Mouse (Mus musculus): ENCODE results near the gene Zfp296. TPM values are rescaled to one million over a fixed set of nuclear protein-coding genes. Genes with fewer than 3 reads are reported as not detected.

Zfp296 gene
- 1 to 10 TPM in 1 of 2 experiments, under 1 TPM in 1; 0.46 to 2.3 TPM for polyA plus RNA-seq (2017; shearing (Covaris generic))

- ATAC-seq = peak; percentile 43
These were observed at the start of gene Zfp296, which contains the start of gene Gemin7 for GRCm38 (mm10) chr7:19577141-19577852. Gene Zfp296, plus strand, starts transcription at chr7:19577287. Gene Gemin7, minus strand, starts transcription at chr7:19577595.

- no peak for ATAC-seq
These were observed 46.0 kb upstream of the Zfp296 start for GRCm38 (mm10) chr7:19531077-19531476.

DNA sequence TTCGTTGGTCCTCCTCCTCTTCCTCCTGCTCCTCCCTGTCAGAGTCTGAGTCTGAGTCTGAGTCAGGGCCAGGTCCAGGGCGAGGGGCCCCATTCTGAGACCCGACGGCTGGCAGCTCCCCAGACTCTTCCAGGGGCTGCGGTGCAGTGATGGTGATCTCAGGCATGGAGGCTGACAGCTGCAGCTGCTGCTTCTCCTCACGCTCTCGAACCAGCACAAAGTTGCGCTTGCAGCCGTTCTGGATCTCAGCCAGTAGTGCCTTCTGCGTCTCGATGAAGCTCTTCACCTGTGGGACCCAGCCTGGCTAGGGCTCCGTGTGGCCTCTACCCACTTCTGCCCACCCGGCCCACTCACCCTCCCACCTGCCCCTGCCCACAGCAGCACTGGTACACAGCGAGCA lies 44.8 kb upstream of the Zfp296 start:
- ATAC-seq = no peak

GRCm38 (mm10) chr7:19534676-19535075 lies 42.4 kb upstream of the Zfp296 start:
- ATAC-seq = no peak

GRCm38 (mm10) chr7:19540771-19541566 lies 36.1 kb upstream of the Zfp296 start:
- ATAC-seq = no peak

DNA sequence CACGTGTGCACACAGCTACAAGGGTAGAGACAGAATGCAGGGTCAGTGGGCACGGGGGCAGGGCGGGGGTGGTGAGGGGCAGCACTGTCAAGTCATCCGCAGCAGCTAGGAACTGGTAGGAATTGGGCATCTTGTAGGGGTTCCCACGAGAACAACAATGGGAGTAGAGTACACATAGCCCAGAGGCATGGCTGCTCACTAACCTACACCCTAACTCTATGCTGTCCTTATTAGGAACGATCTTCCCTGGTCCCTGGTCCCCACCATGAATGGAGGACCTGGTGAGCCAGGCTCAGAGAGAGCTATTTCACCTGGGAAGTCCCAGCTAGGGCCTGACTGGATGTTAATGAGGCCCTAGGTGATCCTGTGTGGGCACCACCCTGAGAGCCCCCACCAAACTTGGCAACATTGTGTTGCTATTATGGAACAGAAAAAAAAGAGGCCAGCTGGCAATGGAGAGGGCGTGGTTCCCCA lies 35.4 kb upstream of the Zfp296 start:
- ATAC-seq = no peak

DNA sequence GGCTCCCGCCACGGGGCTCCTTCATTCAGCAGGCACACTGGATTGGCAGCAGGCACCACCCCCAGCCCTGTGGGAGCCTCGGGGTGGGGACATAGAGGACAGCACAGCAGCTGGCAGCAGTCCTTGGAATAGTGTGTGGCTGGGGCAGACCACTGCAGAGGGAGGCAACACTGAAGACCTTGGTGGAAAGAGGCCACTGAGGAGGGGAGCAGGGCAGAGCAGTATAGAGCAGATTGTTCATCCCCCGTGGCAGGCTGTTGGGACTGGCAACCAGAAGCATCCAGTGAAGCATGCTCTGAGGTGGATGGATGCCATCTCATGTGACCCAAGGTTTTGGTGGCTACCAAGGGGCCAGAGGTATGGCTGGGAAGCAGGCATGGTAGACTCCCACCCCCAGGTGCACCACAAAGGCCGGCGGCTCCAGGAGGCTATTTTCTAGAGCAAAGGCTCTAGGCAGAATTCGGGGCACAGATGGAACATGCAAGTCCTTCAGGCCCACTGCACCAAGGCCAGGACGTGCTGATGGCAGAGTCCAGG lies 34.9 kb upstream of the Zfp296 start:
- ATAC-seq = no peak

GRCm38 (mm10) chr7:19543584-19543983 lies 33.5 kb upstream of the Zfp296 start:
- peak; percentile 43 for ATAC-seq

DNA sequence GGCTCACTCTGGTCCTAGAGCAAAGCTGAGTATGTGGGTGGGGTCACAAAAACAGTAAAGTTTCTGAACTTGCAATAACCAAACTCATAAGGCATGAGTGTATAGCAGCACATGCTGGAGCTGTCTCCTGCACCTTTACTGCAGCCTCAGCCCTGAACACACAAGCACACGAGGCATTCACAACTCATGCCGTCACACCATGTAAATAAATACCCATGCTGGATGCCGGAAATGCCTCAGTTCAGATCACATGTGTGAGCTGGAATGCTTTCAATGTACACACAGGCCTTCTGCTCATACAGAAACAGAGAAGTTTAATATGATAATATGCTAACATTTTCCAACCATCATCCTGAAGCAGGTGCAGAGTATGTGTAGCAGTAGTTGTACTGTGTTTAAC lies 31.1 kb upstream of the Zfp296 start:
- no peak for ATAC-seq

- no peak for ATAC-seq
These were observed 29.6 kb upstream of the Zfp296 start for GRCm38 (mm10) chr7:19547344-19547969.

- ATAC-seq = no peak
These were observed 27.7 kb upstream of the Zfp296 start for GRCm38 (mm10) chr7:19549394-19549793.

GRCm38 (mm10) chr7:19551634-19552033 lies 25.5 kb upstream of the Zfp296 start:
- no peak for ATAC-seq

GRCm38 (mm10) chr7:19552443-19552842 lies 24.6 kb upstream of the Zfp296 start:
- no peak for ATAC-seq

- ATAC-seq = no peak
These were observed 22.9 kb upstream of the Zfp296 start for GRCm38 (mm10) chr7:19554168-19554567.

- ATAC-seq = no peak
These were observed 20.0 kb upstream of the Zfp296 start for GRCm38 (mm10) chr7:19557086-19557485.

DNA sequence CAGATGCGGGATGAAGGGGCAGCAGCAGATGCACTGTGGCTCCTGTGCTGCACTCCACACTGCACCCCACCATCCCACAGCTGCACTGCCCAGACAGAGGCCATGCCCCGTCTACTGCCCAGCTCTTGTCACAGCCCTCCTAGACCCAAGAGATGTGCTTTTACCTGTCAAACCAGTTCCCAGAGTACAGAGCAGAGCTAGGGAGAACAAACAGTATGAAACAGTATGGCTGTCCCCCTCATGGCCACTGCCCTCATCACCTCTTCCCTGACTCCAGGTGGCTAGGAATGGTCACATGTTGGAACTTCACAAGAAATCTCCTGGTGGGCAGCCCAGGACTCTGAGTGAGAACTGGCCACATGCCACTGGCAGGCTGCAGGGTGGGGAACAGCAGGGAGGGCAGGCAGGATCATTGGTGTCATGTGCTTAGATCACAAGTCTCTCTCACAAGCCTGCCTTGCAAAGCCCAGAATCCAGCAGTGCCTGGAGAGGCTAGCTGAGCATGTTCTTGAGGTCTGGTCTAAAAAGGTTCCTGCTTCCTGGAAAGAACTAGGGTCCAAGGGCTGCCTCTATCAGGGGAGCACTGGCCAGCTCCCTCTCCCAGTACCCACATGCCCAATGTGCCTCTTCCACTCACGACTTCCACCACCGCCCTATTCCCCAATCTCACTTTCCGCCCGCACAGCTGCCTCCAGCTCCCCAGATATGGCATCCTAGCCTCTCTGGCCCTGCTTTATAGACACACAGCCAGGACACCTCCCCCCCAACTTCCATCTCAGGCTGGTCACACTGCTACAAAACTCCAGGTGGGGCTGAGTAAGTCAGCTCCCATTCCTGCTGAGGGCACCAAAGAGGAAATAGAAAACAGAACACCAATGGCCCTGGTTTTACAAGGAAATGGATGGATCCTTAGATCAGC lies 18.8 kb upstream of the Zfp296 start:
- no peak for ATAC-seq

- no peak for ATAC-seq
These were observed 18.1 kb upstream of the Zfp296 start for GRCm38 (mm10) chr7:19558965-19559364.

GRCm38 (mm10) chr7:19560491-19561260 lies 16.4 kb upstream of the Zfp296 start:
- ATAC-seq = no peak

DNA sequence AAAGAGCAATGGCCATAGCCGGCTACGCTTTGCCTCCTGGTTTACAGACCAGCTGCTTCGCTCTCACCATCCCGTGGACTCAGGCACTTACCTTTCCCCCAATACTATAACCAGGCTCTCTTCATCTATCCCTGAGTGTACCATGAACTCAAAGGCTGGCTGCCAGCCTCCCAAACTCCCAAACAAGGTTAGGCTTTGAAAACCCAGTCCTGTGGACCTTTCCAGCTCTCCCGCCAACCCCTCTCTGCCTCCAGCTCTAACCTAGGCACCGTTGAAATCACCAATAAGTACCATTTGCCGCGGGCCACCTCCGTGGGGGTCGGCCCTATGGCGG lies 15.7 kb upstream of the Zfp296 start:
- ATAC-seq = no peak

DNA sequence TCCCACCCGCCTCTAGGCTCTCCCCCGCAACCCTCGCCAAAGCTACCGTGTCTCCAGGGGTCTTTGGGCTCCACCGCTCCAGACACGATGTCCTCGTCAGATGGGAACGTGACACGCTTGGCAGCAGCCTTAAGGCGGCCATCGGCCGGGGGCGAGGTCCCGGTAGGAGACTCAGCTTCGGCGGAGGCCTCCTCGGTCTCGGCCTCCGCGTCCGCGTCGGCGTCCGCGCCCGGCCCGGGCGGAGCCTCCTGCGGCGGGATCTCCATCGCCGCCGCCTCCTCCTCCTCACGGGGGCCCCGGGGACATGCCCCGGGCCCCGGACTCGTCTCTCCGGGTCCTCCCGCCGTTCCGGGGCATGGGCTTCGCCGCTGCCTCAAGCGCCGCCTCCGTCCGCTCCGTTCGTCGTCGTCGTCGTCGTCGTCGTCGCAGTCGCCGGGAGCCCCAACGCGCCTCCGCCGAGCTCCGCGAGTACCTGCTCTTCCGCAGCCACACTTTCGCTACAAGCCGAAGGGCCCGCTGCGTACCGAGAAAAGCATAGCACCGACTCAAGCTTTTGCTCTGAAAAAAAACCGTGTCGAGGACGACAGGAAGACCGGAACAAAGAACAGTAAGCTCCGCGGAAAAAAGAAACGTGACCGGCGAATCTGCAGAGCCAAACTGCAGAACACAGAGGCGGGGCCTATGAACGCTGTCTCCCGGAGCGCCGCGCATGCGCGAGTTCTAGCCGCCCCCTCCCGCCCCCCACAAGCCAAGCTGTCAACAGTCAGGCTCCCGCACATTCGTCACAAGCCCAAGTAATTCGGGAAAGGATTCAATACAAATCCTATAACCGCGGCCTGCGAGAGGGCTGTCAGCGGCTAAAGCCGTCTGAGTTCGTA lies 15.1 kb upstream of the Zfp296 start:
- peak; percentile 76 for ATAC-seq
